Mouse (Mus musculus): Measurements from ENCODE around the gene Tsen34.
"Not testable (repeated sequence)": the region's sequence is repeated elsewhere in the genome, so short reads cannot be mapped to it uniquely, and the experiment has no call there.

The Tsen34 gene

GRCm38 (mm10) chr7:3685400-3686187 lies 7.1 kb upstream of the Tsen34 start:
- in situ Hi-C loops (cut with MboI) = no loop called here

GRCm38 (mm10) chr7:3691919-3692318 lies 744 bp upstream of the Tsen34 start:
- in situ Hi-C loops (cut with MboI) = no loop called here

- in situ Hi-C loops (cut with MboI) = no loop called here
These were observed 535 bp downstream of the Tsen34 start, which contains the start of gene Mboat7 for GRCm38 (mm10) chr7:3692987-3693808. TSS of gene Mboat7 (minus strand) at chr7:3693523.

- in situ Hi-C loops (cut with MboI) = no loop called here
These were observed 1.1 kb downstream of the Tsen34 start for GRCm38 (mm10) chr7:3693809-3694075.

GRCm38 (mm10) chr7:3694076-3694948 lies 1.6 kb downstream of the Tsen34 start:
- in situ Hi-C loops (cut with MboI) = no loop called here

- in situ Hi-C loops (cut with MboI) = not testable (repeated sequence)
These were observed 2.3 kb downstream of the Tsen34 start for GRCm38 (mm10) chr7:3694949-3695305.

GRCm38 (mm10) chr7:3698471-3698870 lies 5.8 kb downstream of the Tsen34 start:
- in situ Hi-C loops (cut with MboI) = no loop called here

GRCm38 (mm10) chr7:3703148-3703878 lies 10.7 kb downstream of the Tsen34 start:
- in situ Hi-C loops (cut with MboI) = no loop called here

GRCm38 (mm10) chr7:3703879-3704441 lies 11.3 kb downstream of the Tsen34 start, which contains the start of gene Rps9:
TSS of gene Rps9 (plus strand) at chr7:3703993.
- in situ Hi-C loops (cut with MboI) = no loop called here

- in situ Hi-C loops (cut with MboI) = no loop called here
These were observed 11.8 kb downstream of the Tsen34 start for GRCm38 (mm10) chr7:3704475-3704874.

GRCm38 (mm10) chr7:3705461-3705860 lies 12.8 kb downstream of the Tsen34 start:
- in situ Hi-C loops (cut with MboI) = not testable (repeated sequence)

- in situ Hi-C loops (cut with MboI) = no loop called here
These were observed 13.2 kb downstream of the Tsen34 start for GRCm38 (mm10) chr7:3705911-3706310.

- in situ Hi-C loops (cut with MboI) = no loop called here
These were observed 13.8 kb downstream of the Tsen34 start for GRCm38 (mm10) chr7:3706343-3706934.

GRCm38 (mm10) chr7:3707027-3707426 lies 14.4 kb downstream of the Tsen34 start:
- in situ Hi-C loops (cut with MboI) = no loop called here

GRCm38 (mm10) chr7:3707568-3708413 lies 15.1 kb downstream of the Tsen34 start:
- in situ Hi-C loops (cut with MboI) = no loop called here

- in situ Hi-C loops (cut with MboI) = not testable (repeated sequence)
These were observed 15.9 kb downstream of the Tsen34 start for GRCm38 (mm10) chr7:3708447-3708980.

GRCm38 (mm10) chr7:3709000-3709399 lies 16.3 kb downstream of the Tsen34 start:
- in situ Hi-C loops (cut with MboI) = no loop called here

GRCm38 (mm10) chr7:3712264-3712942 lies 19.7 kb downstream of the Tsen34 start:
- in situ Hi-C loops (cut with MboI) = no loop called here

GRCm38 (mm10) chr7:3715249-3715648 lies 22.6 kb downstream of the Tsen34 start:
- in situ Hi-C loops (cut with MboI) = no loop called here
